Mouse (Mus musculus) cortical plate, adult 2 months (tissue): ENCODE data around the gene RPS10-NUDT3.

Source experiments
- CTCF ChIP-seq: fragments of 200-500 bp; IDR thresholded peaks from 2 replicates; pipeline ENCODE4 v1.5.1; 2011; ENCODE audit warnings: mild to moderate bottlenecking, control low read depth, low read length; ENCODE audit not compliant: insufficient read depth; ENCODE audit errors: extremely low read depth
- POLR2A ChIP-seq: fragments of 200-500 bp; IDR thresholded peaks from 2 replicates; pipeline ENCODE4 v1.6.1; 2011; ENCODE audit warnings: mild to moderate bottlenecking, low read length, control low read depth; ENCODE audit not compliant: insufficient read depth; ENCODE audit errors: extremely low read depth

- TF ChIP-seq CTCF (no peak), POLR2A (no peak)
Measured at GRCm38 (mm10) chr17:27541984-27542383, 93.0 kb downstream of the RPS10-NUDT3 start.
